Mouse (Mus musculus): Measurements from ENCODE around the gene Troap. TPM values are rescaled to one million over a fixed set of nuclear protein-coding genes. Genes with fewer than 3 reads are reported as not detected.

Gene Troap
- polyA plus RNA-seq, 1 experiment from 2014 or later: 33.4 TPM

GRCm38 (mm10) chr15:99049473-99050253 lies 24.7 kb upstream of the Troap start:
- Histone ChIP-seq H3K36me3 (ENCODE audit: control insufficient read depth, insufficient read depth, low read length) (no peaks in the 10 kb centered on the region), H3K9ac (ENCODE audit: low read length) (no peak overlapping the region), H3K27me3 (ENCODE audit: control insufficient read depth, insufficient read depth, low read length) (peaks cover 18% of the 10 kb centered on the region), H3K4me3 (ENCODE audit: low read depth, low read length) (no peak overlapping the region), H3K4me1 (ENCODE audit: control insufficient read depth, insufficient read depth, low read length) (peaks cover 5% of the 10 kb centered on the region), H3K4me2 (ENCODE audit: low read depth, severe bottlenecking) (no peak overlapping the region), H3K27ac (replicated peaks; ENCODE audit: low read depth, low read length) (no peak overlapping the region), H3K9me3 (ENCODE audit: control insufficient read depth, low read length) (no peaks in the 10 kb centered on the region)
- ATAC-seq (ENCODE audit: insufficient number of reproducible peaks, low FRiP score, low TSS enrichment, low read depth) (no peak), DNase-seq (ENCODE audit: low spot score) (peak; percentile 75)
- WGBS: 34% methylated on average over 13 of the region's 13 CpGs

- 6% methylated on average over 9 of the region's 9 CpGs for WGBS
- Histone ChIP-seq H3K4me3 (ENCODE audit: low read depth, low read length) (no peak overlapping the region), H3K9me3 (ENCODE audit: control insufficient read depth, low read length) (no peaks in the 10 kb centered on the region), H3K9ac (ENCODE audit: low read length) (no peak overlapping the region; the same call in 1 of the 2 replicates), H3K27me3 (ENCODE audit: control insufficient read depth, insufficient read depth, low read length) (peaks cover 54% of the 10 kb centered on the region), H3K36me3 (ENCODE audit: control insufficient read depth, insufficient read depth, low read length) (no peaks in the 10 kb centered on the region), H3K27ac (replicated peaks; ENCODE audit: low read depth, low read length) (no peak overlapping the region), H3K4me2 (ENCODE audit: low read depth, severe bottlenecking) (0 out of 2 replicates have a peak overlapping the region, but pooled peaks have one; percentile 12), H3K4me1 (ENCODE audit: control insufficient read depth, insufficient read depth, low read length) (peaks cover 16% of the 10 kb centered on the region)
- no peak for ATAC-seq (ENCODE audit: insufficient number of reproducible peaks, low FRiP score, low TSS enrichment, low read depth)
- DNase-seq (ENCODE audit: low spot score): no peak
Observed at GRCm38 (mm10) chr15:99053373-99053772, 21.0 kb upstream of the Troap start.

- Histone ChIP-seq H3K36me3 (ENCODE audit: control insufficient read depth, insufficient read depth, low read length) (no peaks in the 10 kb centered on the region), H3K4me2 (ENCODE audit: low read depth, severe bottlenecking) (peak within 1 kb of the TSS; percentile 52), H3K27ac (replicated peaks; ENCODE audit: low read depth, low read length) (no peak within 1 kb of the TSS), H3K4me3 (ENCODE audit: low read depth, low read length) (peak within 1 kb of the TSS; percentile 26), H3K9ac (ENCODE audit: low read length) (0 out of 2 replicates have a peak within 1 kb of the TSS, but pooled peaks have one; percentile 22), H3K9me3 (ENCODE audit: control insufficient read depth, low read length) (no peaks in the 10 kb centered on the region), H3K27me3 (ENCODE audit: control insufficient read depth, insufficient read depth, low read length) (peaks cover 61% of the 10 kb centered on the region), H3K4me1 (ENCODE audit: control insufficient read depth, insufficient read depth, low read length) (peaks cover 16% of the 10 kb centered on the region)
- under 1% methylated on average over 29 of the region's 30 CpGs for WGBS
- DNase-seq (ENCODE audit: low spot score) (no peak), ATAC-seq (ENCODE audit: insufficient number of reproducible peaks, low FRiP score, low TSS enrichment, low read depth) (no peak)
Observed at GRCm38 (mm10) chr15:99055040-99055439, 19.3 kb upstream of the Troap start, which contains the start of gene Prph. Gene Prph, plus strand, starts transcription at chr15:99055174.

GRCm38 (mm10) chr15:99055511-99055961 lies 18.8 kb upstream of the Troap start:
- Histone ChIP-seq H3K36me3 (ENCODE audit: control insufficient read depth, insufficient read depth, low read length) (no peaks in the 10 kb centered on the region), H3K4me3 (ENCODE audit: low read depth, low read length) (peak overlapping the region; percentile 26), H3K27me3 (ENCODE audit: control insufficient read depth, insufficient read depth, low read length) (peaks cover 61% of the 10 kb centered on the region), H3K4me2 (ENCODE audit: low read depth, severe bottlenecking) (peak overlapping the region; percentile 52), H3K9me3 (ENCODE audit: control insufficient read depth, low read length) (no peaks in the 10 kb centered on the region), H3K9ac (ENCODE audit: low read length) (0 out of 2 replicates have a peak overlapping the region, but pooled peaks have one; percentile 22), H3K4me1 (ENCODE audit: control insufficient read depth, insufficient read depth, low read length) (peaks cover 16% of the 10 kb centered on the region), H3K27ac (replicated peaks; ENCODE audit: low read depth, low read length) (no peak overlapping the region)
- ATAC-seq (ENCODE audit: insufficient number of reproducible peaks, low FRiP score, low TSS enrichment, low read depth) (no peak), DNase-seq (ENCODE audit: low spot score) (peak; percentile 61)
- WGBS: 0% methylated on average over 36 of the region's 37 CpGs

- Histone ChIP-seq H3K9me3 (ENCODE audit: control insufficient read depth, low read length) (no peaks in the 10 kb centered on the region), H3K36me3 (ENCODE audit: control insufficient read depth, insufficient read depth, low read length) (no peaks in the 10 kb centered on the region), H3K4me1 (ENCODE audit: control insufficient read depth, insufficient read depth, low read length) (peaks cover 16% of the 10 kb centered on the region), H3K27me3 (ENCODE audit: control insufficient read depth, insufficient read depth, low read length) (peaks cover 61% of the 10 kb centered on the region), H3K4me3 (ENCODE audit: low read depth, low read length) (no peak overlapping the region), H3K4me2 (ENCODE audit: low read depth, severe bottlenecking) (no peak overlapping the region), H3K27ac (replicated peaks; ENCODE audit: low read depth, low read length) (no peak overlapping the region), H3K9ac (ENCODE audit: low read length) (no peak overlapping the region)
- DNase-seq (ENCODE audit: low spot score) (peak; percentile 69), ATAC-seq (ENCODE audit: insufficient number of reproducible peaks, low FRiP score, low TSS enrichment, low read depth) (no peak)
- 9% methylated on average over 14 of the region's 14 CpGs for WGBS
Observed at GRCm38 (mm10) chr15:99056332-99056731, 18.0 kb upstream of the Troap start.

- no peak overlapping the region for H3K9ac ChIP-seq (ENCODE audit: low read length)
- WGBS: 79% methylated on average over 12 of the region's 12 CpGs
- H3K4me1 ChIP-seq (ENCODE audit: control insufficient read depth, insufficient read depth, low read length): no peaks in the 10 kb centered on the region
- no peaks in the 10 kb centered on the region for H3K9me3 ChIP-seq (ENCODE audit: control insufficient read depth, low read length)
- no peaks in the 10 kb centered on the region for H3K27me3 ChIP-seq (ENCODE audit: control insufficient read depth, insufficient read depth, low read length)
- H3K27ac ChIP-seq (replicated peaks; ENCODE audit: low read depth, low read length): no peak overlapping the region
- DNase-seq (ENCODE audit: low spot score) (no peak), ATAC-seq (ENCODE audit: insufficient number of reproducible peaks, low FRiP score, low TSS enrichment, low read depth) (no peak)
- H3K4me3 ChIP-seq (ENCODE audit: low read depth, low read length): no peak overlapping the region
- H3K36me3 ChIP-seq (ENCODE audit: control insufficient read depth, insufficient read depth, low read length): no peaks in the 10 kb centered on the region
- no peak overlapping the region for H3K4me2 ChIP-seq (ENCODE audit: low read depth, severe bottlenecking)
Observed at GRCm38 (mm10) chr15:99065557-99066165, 8.7 kb upstream of the Troap start.

- Histone ChIP-seq H3K36me3 (ENCODE audit: control insufficient read depth, insufficient read depth, low read length) (peaks cover under 1% of the 10 kb centered on the region; the same call in 1 of the 2 replicates), H3K9me3 (ENCODE audit: control insufficient read depth, low read length) (no peaks in the 10 kb centered on the region), H3K4me3 (ENCODE audit: low read depth, low read length) (no peak overlapping the region), H3K4me1 (ENCODE audit: control insufficient read depth, insufficient read depth, low read length) (peaks cover 10% of the 10 kb centered on the region), H3K9ac (ENCODE audit: low read length) (no peak overlapping the region), H3K27me3 (ENCODE audit: control insufficient read depth, insufficient read depth, low read length) (no peaks in the 10 kb centered on the region), H3K4me2 (ENCODE audit: low read depth, severe bottlenecking) (no peak overlapping the region), H3K27ac (replicated peaks; ENCODE audit: low read depth, low read length) (no peak overlapping the region)
- no peak for ATAC-seq (ENCODE audit: insufficient number of reproducible peaks, low FRiP score, low TSS enrichment, low read depth)
- no peak for DNase-seq (ENCODE audit: low spot score)
- WGBS: 86% methylated on average over 1 of the region's 1 CpGs
Observed at GRCm38 (mm10) chr15:99071988-99072387, 2.4 kb upstream of the Troap start.

- H3K27ac ChIP-seq (replicated peaks; ENCODE audit: low read depth, low read length): peak overlapping the region; percentile 84
- WGBS: under 1% methylated on average over 44 of the region's 44 CpGs
- H3K9me3 ChIP-seq (ENCODE audit: control insufficient read depth, low read length): no peaks in the 10 kb centered on the region
- H3K9ac ChIP-seq (ENCODE audit: low read length): peak overlapping the region; percentile 86
- peak; percentile 98 for DNase-seq (ENCODE audit: low spot score)
- H3K4me1 ChIP-seq (ENCODE audit: control insufficient read depth, insufficient read depth, low read length): peaks cover 10% of the 10 kb centered on the region
- peak overlapping the region; percentile 61 for H3K4me3 ChIP-seq (ENCODE audit: low read depth, low read length)
- H3K27me3 ChIP-seq (ENCODE audit: control insufficient read depth, insufficient read depth, low read length): no peaks in the 10 kb centered on the region
- H3K36me3 ChIP-seq (ENCODE audit: control insufficient read depth, insufficient read depth, low read length): peaks cover 12% of the 10 kb centered on the region; the same call in 1 of the 2 replicates
- peak; percentile 96 for ATAC-seq (ENCODE audit: insufficient number of reproducible peaks, low FRiP score, low TSS enrichment, low read depth)
- peak overlapping the region; percentile 90 for H3K4me2 ChIP-seq (ENCODE audit: low read depth, severe bottlenecking)
Observed at GRCm38 (mm10) chr15:99074600-99075333, 392 bp downstream of the Troap start.

All from limb, embryonic 11.5 days (tissue).